Comparison of ENCODE assay signal across 25 mouse cellular contexts in genomic region chr7:64882243-64882642, GRCm38 (mm10). TPM values are rescaled to one million over a fixed set of nuclear protein-coding genes. Genes with fewer than 3 reads are reported as not detected.
DNase-seq lines count a peak whose midpoint lies in the region; ATAC-seq lines count a peak whose summit lies in the region.
"Had no signal": no experiment of that assay in that cellular context is flagged by ENCODE, and none has a peak within 500 bp of the region (broad histone marks: within the 10 kb centered on the region; RNA-seq: fewer than 3 reads in every experiment).

No protein-coding gene starts in this region.

- H3K4me3 ChIP-seq in limb, embryonic 13.5 days: no peak overlapping the region
- H3K4me3 ChIP-seq in limb, embryonic 10.5 days: no peak overlapping the region
- H3K4me3 ChIP-seq: embryonic facial prominence, embryonic 13.5 days; forebrain, embryonic 13.5 days; forebrain, embryonic 15.5 days had no signal

- H3K9me3 ChIP-seq in limb, embryonic 13.5 days: no peaks in the 10 kb centered on the region
- no peaks in the 10 kb centered on the region for H3K9me3 ChIP-seq in limb, embryonic 10.5 days (replicated peaks)
- H3K9me3 ChIP-seq: embryonic facial prominence, embryonic 13.5 days; forebrain, embryonic 13.5 days; forebrain, embryonic 15.5 days; G1E had no signal

- peak; percentile 76; the same call in 1 of the 2 replicates for ATAC-seq in limb, embryonic 13.5 days (ENCODE audit: low FRiP score, low read depth)
- ATAC-seq: activated CD4-positive, CD25-positive, alpha-beta regulatory T cell, adult 4 months; CD4-positive, CD25-positive, alpha-beta regulatory T cell, adult 4 months; forebrain, embryonic 13.5 days; forebrain, embryonic 15.5 days; forebrain, postnatal 0 days; Patski had no signal

- 49% methylated on average over 6 of the region's 6 CpGs for WGBS in limb, embryonic 13.5 days
- WGBS in limb, embryonic 10.5 days: 76% methylated on average over 6 of the region's 6 CpGs

- H3K36me3 ChIP-seq in limb, embryonic 13.5 days: no peaks in the 10 kb centered on the region
- no peaks in the 10 kb centered on the region for H3K36me3 ChIP-seq in limb, embryonic 10.5 days
- H3K36me3 ChIP-seq: embryonic facial prominence, embryonic 13.5 days; forebrain, embryonic 15.5 days; G1E had no signal

- peak; percentile 13 for DNase-seq in embryo, embryonic 11 days
- DNase-seq in embryo, embryonic 10.5 days (ENCODE audit: low spot score): no peak
- no peak for DNase-seq in limb, embryonic 10.5 days (ENCODE audit: low spot score)
- DNase-seq in forelimb bud, embryonic 11.5 days (ENCODE audit: low read depth, low spot score): peak; percentile 10
- peak; percentile 8 for DNase-seq in mesoderm, embryonic 11.5 days (ENCODE audit: low read depth, low spot score)
- DNase-seq in gastrocnemius, postnatal 4 days (ENCODE audit: low spot score in 2 of 2): no peak
- DNase-seq: adrenal gland, adult 8-10 months; adrenal gland, postnatal 14 days; adrenal gland, postnatal 36 days; B cell, adult 2 months; cerebellum, adult 11-12 months; cerebellum, adult 2 months; cerebellum, adult 9-10 months; cerebellum, postnatal 10 days; cerebellum, postnatal 25 days; forebrain, postnatal 0 days had no signal

- peaks cover 10% of the 10 kb centered on the region for H3K27me3 ChIP-seq in limb, embryonic 13.5 days
- H3K27me3 ChIP-seq in limb, embryonic 10.5 days (ENCODE audit: low read depth, poor library complexity, severe bottlenecking): peaks cover 1% of the 10 kb centered on the region; the same call in 1 of the 2 replicates
- H3K27me3 ChIP-seq: CH12.LX; forebrain, embryonic 15.5 days; Patski had no signal

- no peak overlapping the region for H3K27ac ChIP-seq in limb, embryonic 13.5 days
- H3K27ac ChIP-seq in limb, embryonic 10.5 days: no peak overlapping the region
- H3K27ac ChIP-seq: embryonic facial prominence, embryonic 13.5 days; forebrain, embryonic 13.5 days; forebrain, embryonic 15.5 days had no signal

- H3K9ac ChIP-seq in limb, embryonic 13.5 days: no peak overlapping the region
- H3K9ac ChIP-seq: embryonic facial prominence, embryonic 13.5 days; forebrain, embryonic 13.5 days; forebrain, embryonic 15.5 days; forebrain, postnatal 0 days had no signal

- H3K4me2 ChIP-seq in limb, embryonic 13.5 days (replicated peaks): no peak overlapping the region
- H3K4me2 ChIP-seq: embryonic facial prominence, embryonic 13.5 days; forebrain, embryonic 13.5 days; forebrain, embryonic 15.5 days had no signal

- H3K4me1 ChIP-seq in limb, embryonic 13.5 days: no peaks in the 10 kb centered on the region
- no peaks in the 10 kb centered on the region for H3K4me1 ChIP-seq in limb, embryonic 10.5 days

RNA-seq across cellular contexts. Expression of gene Nsmce3, which starts 9.4 kb away (rescaled TPM):
- 10.7 and 11.5 TPM in 2 replicates for polyA plus RNA-seq in limb, embryonic 13.5 days (2015; fragmentation: Nextera tagmentation; extraction: Ambion mirVana)
- 9.9 and 10.2 TPM in 2 replicates for polyA plus RNA-seq in limb, embryonic 10.5 days (2016; fragmentation: Nextera tagmentation; extraction: Ambion mirVana)
- 1 to 10 TPM; 5.5 to 5.8 TPM for total RNA-seq in gastrocnemius, postnatal 4 days (2021)

Comparison
In these comparisons a context has a peak if more than half of its experiments do, and no peak if none do; other contexts are left out.
1. DNase-seq: peak in embryo, embryonic 11 days (single experiment), forelimb bud, embryonic 11.5 days (single experiment) and mesoderm, embryonic 11.5 days (single experiment); none in embryo, embryonic 10.5 days (single experiment), limb, embryonic 10.5 days (single experiment) and gastrocnemius, postnatal 4 days (0 of 2).